Mouse (Mus musculus): ENCODE measurements around the gene Zcchc14.

DNA sequence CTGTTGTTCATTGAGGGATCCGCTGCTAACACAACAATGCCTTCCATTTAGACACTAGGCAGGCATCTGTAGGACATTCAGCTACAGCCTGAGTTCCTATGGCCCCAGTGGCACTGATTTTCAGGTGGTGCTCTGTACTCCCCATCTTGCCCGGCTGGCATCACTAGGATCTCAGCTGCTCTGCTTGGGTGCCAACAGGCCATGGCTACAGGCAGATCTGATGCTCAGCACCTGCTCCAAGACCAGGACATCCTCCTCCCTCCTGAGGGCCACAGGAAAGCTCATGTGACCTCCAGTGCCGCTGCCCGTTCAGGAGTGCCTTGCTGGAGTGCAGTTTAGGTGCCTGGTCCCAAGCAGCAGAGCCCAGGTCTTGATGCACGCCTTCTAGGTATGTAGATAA is 20.3 kb downstream of the Zcchc14 start:
- no peak for TF ChIP-seq CTCF (conservative IDR thresholded peaks at IDR 0.05; ENCODE audit: insufficient read depth, insufficient read length, low read depth, low read length)
- TF ChIP-seq POLR2A (IDR thresholded peaks at IDR 0.05; ENCODE audit: low read depth, low read length), result no peak

All from kidney, adult 2 months (tissue).